11 mouse cellular contexts compared by ENCODE assay signal in the genomic region with DNA sequence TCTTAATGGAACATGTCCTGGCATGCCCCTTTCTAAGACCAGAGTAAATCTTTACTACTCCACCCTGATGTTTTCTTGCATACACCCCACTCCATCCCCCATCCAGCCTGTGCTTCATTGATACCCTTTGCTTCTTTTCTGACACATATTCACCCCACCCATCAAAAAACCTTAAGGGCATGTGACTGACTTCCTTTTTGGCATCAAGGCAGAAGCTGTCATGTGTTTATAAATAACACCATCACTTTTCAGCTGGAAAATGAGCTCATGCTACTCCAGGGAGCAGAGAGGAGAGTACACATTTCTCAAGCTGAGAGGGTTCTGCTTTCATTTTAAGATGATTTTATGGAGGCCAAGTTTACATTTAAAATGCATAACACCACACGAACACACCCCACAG.
DNase-seq lines count a peak whose midpoint lies in the region; ATAC-seq and TF ChIP-seq lines count a peak whose summit lies in the region.
"Had no signal": no experiment of that assay in that cellular context is flagged by ENCODE, and none has a peak within 500 bp of the region (broad histone marks: within the 10 kb centered on the region; RNA-seq: fewer than 3 reads in every experiment).

No protein-coding gene starts in this region.

- no peaks in the 10 kb centered on the region for H3K9me3 ChIP-seq in heart, embryonic 12.5 days (replicated peaks)
- no peaks in the 10 kb centered on the region for H3K9me3 ChIP-seq in G1E (replicated peaks)
- no peaks in the 10 kb centered on the region for H3K9me3 ChIP-seq in heart, postnatal 0 days (replicated peaks; ENCODE audit: control insufficient read depth, low read length)
- H3K9me3 ChIP-seq in hindbrain, postnatal 0 days (ENCODE audit: low read length) = no peaks in the 10 kb centered on the region
- H3K9me3 ChIP-seq in forebrain, embryonic 10.5 days = no peaks in the 10 kb centered on the region
- H3K9me3 ChIP-seq: forebrain, embryonic 15.5 days; hindbrain, embryonic 10.5 days had no signal

- ATAC-seq in heart, embryonic 12.5 days (ENCODE audit: insufficient number of reproducible peaks, low FRiP score) = no peak
- peak; percentile 57 for ATAC-seq in G1E (ENCODE audit: extremely low read depth, insufficient number of reproducible peaks, low FRiP score, poor library complexity, severe bottlenecking)
- ATAC-seq in heart, postnatal 0 days (ENCODE audit: insufficient read depth, low read depth) = peak; percentile 47; the same call in 1 of the 2 replicates
- no peak for ATAC-seq in hindbrain, postnatal 0 days
- ATAC-seq: forebrain, embryonic 15.5 days had no signal

- no peak overlapping the region for H3K27ac ChIP-seq in heart, embryonic 12.5 days (ENCODE audit: poor library complexity, severe bottlenecking)
- peak overlapping the region; percentile 28; the same call in 1 of the 2 replicates for H3K27ac ChIP-seq in heart, postnatal 0 days (ENCODE audit: low read depth)
- no peak overlapping the region for H3K27ac ChIP-seq in hindbrain, postnatal 0 days
- H3K27ac ChIP-seq in forebrain, embryonic 10.5 days = no peak overlapping the region
- H3K27ac ChIP-seq: forebrain, embryonic 15.5 days; hindbrain, embryonic 10.5 days had no signal

- peak; percentile 44 for DNase-seq in heart, adult 8-10 months (ENCODE audit: low spot score)
- DNase-seq in G1E (ENCODE audit: low spot score) = no peak
- DNase-seq in heart, postnatal 0 days (ENCODE audit: low spot score) = peak; percentile 14
- peak; percentile 44 for DNase-seq in lung, postnatal 25 days (ENCODE audit: low spot score)
- DNase-seq in layer of hippocampus, adult 18-20 months (ENCODE audit: low spot score in 2 of 2) = no peak
- no peak for DNase-seq in hindbrain, postnatal 0 days (ENCODE audit: low spot score)
- no peak for DNase-seq in forebrain, embryonic 10.5 days (ENCODE audit: extremely low spot score, low spot score)

- H3K4me2 ChIP-seq in heart, embryonic 12.5 days = no peak overlapping the region
- H3K4me2 ChIP-seq in heart, postnatal 0 days (ENCODE audit: low read depth, low read length) = no peak overlapping the region
- no peak overlapping the region for H3K4me2 ChIP-seq in hindbrain, postnatal 0 days (ENCODE audit: low read depth, low read length)
- H3K4me2 ChIP-seq: forebrain, embryonic 15.5 days had no signal

- 55% methylated on average over 1 of the region's 1 CpGs for WGBS in heart, embryonic 12.5 days
- WGBS in heart, postnatal 0 days = 57% methylated on average over 1 of the region's 1 CpGs
- WGBS in hindbrain, postnatal 0 days = 53% methylated on average over 1 of the region's 1 CpGs
- WGBS in forebrain, embryonic 10.5 days = 84% methylated on average over 1 of the region's 1 CpGs

- TF ChIP-seq EP300 in heart, postnatal 0 days (IDR thresholded peaks at IDR 0.05; ENCODE audit: low read depth) = no peak

- no peak overlapping the region for H3K9ac ChIP-seq in heart, embryonic 12.5 days
- no peak overlapping the region for H3K9ac ChIP-seq in heart, postnatal 0 days (replicated peaks; ENCODE audit: low read depth, low read length)
- H3K9ac ChIP-seq in hindbrain, postnatal 0 days (replicated peaks; ENCODE audit: low read length) = no peak overlapping the region
- H3K9ac ChIP-seq: forebrain, embryonic 15.5 days had no signal

- TF ChIP-seq CTCF in G1E (IDR thresholded peaks at IDR 0.05; ENCODE audit: low read depth, low read length) = no peak
- TF ChIP-seq CTCF in heart, postnatal 0 days (IDR thresholded peaks at IDR 0.05; ENCODE audit: low read depth) = no peak
- no peak for TF ChIP-seq CTCF in hindbrain, postnatal 0 days (IDR thresholded peaks at IDR 0.05; ENCODE audit: low read depth)

- H3K4me3 ChIP-seq in heart, embryonic 12.5 days = no peak overlapping the region
- H3K4me3 ChIP-seq in G1E (ENCODE audit: low read depth, low read length) = no peak overlapping the region
- no peak overlapping the region for H3K4me3 ChIP-seq in heart, postnatal 0 days (ENCODE audit: low read depth, low read length)
- H3K4me3 ChIP-seq in hindbrain, postnatal 0 days (ENCODE audit: low read length) = no peak overlapping the region
- no peak overlapping the region for H3K4me3 ChIP-seq in forebrain, embryonic 10.5 days
- H3K4me3 ChIP-seq: forebrain, embryonic 15.5 days; hindbrain, embryonic 10.5 days; myocyte had no signal

- H3K4me1 ChIP-seq in heart, embryonic 12.5 days (replicated peaks) = no peaks in the 10 kb centered on the region
- H3K4me1 ChIP-seq in G1E (ENCODE audit: insufficient read depth, low read depth, low read length) = no peaks in the 10 kb centered on the region
- H3K4me1 ChIP-seq in heart, postnatal 0 days (ENCODE audit: control insufficient read depth, insufficient read depth) = no peaks in the 10 kb centered on the region
- no peaks in the 10 kb centered on the region for H3K4me1 ChIP-seq in hindbrain, postnatal 0 days (ENCODE audit: insufficient read depth, low read length)
- no peaks in the 10 kb centered on the region for H3K4me1 ChIP-seq in forebrain, embryonic 10.5 days
- H3K4me1 ChIP-seq: forebrain, embryonic 15.5 days; hindbrain, embryonic 10.5 days had no signal

- H3K36me3 ChIP-seq in heart, embryonic 12.5 days = no peaks in the 10 kb centered on the region
- no peaks in the 10 kb centered on the region for H3K36me3 ChIP-seq in G1E (replicated peaks)
- H3K36me3 ChIP-seq in heart, postnatal 0 days (replicated peaks; ENCODE audit: control insufficient read depth, insufficient read depth, low read length) = no peaks in the 10 kb centered on the region
- H3K36me3 ChIP-seq in hindbrain, postnatal 0 days (ENCODE audit: insufficient read depth, low read length) = no peaks in the 10 kb centered on the region
- H3K36me3 ChIP-seq in forebrain, embryonic 10.5 days (replicated peaks) = no peaks in the 10 kb centered on the region
- H3K36me3 ChIP-seq: forebrain, embryonic 15.5 days; hindbrain, embryonic 10.5 days had no signal

- no peaks in the 10 kb centered on the region for H3K27me3 ChIP-seq in heart, embryonic 12.5 days (replicated peaks)
- H3K27me3 ChIP-seq in G1E (ENCODE audit: insufficient read depth, low read length) = no peaks in the 10 kb centered on the region
- no peaks in the 10 kb centered on the region for H3K27me3 ChIP-seq in heart, postnatal 0 days (ENCODE audit: control insufficient read depth, insufficient read depth, low read length)
- H3K27me3 ChIP-seq in hindbrain, postnatal 0 days (ENCODE audit: insufficient read depth, low read length) = no peaks in the 10 kb centered on the region
- no peaks in the 10 kb centered on the region for H3K27me3 ChIP-seq in forebrain, embryonic 10.5 days (ENCODE audit: poor library complexity, severe bottlenecking)
- H3K27me3 ChIP-seq: forebrain, embryonic 15.5 days had no signal

Comparison
In these comparisons a context has a peak if more than half of its experiments do, and no peak if none do; other contexts are left out.
1. ATAC-seq: peak in G1E (single experiment) and heart, postnatal 0 days (single experiment); none in heart, embryonic 12.5 days (single experiment) and hindbrain, postnatal 0 days (single experiment).
2. DNase-seq: peak in heart, adult 8-10 months (single experiment), heart, postnatal 0 days (single experiment) and lung, postnatal 25 days (single experiment); none in G1E (single experiment), layer of hippocampus, adult 18-20 months (0 of 2), hindbrain, postnatal 0 days (single experiment) and forebrain, embryonic 10.5 days (single experiment).